In genomic region chr10:83354333-83354719, GRCm38 (mm10) we compare ENCODE assay signal across 8 mouse cellular contexts. TPM values are rescaled to one million over a fixed set of nuclear protein-coding genes. Genes with fewer than 3 reads are reported as not detected.
DNase-seq lines count a peak whose midpoint lies in the region; ATAC-seq lines count a peak whose summit lies in the region.

No protein-coding gene starts in this region.

- no peak overlapping the region for H3K4me3 ChIP-seq in liver, embryonic 16.5 days (ENCODE audit: low read depth, low read length)
- no peak overlapping the region for H3K4me3 ChIP-seq in liver, embryonic 12.5 days
- no peak overlapping the region for H3K4me3 ChIP-seq in heart, embryonic 11.5 days (ENCODE audit: low read depth, low read length)

- H3K4me1 ChIP-seq in liver, embryonic 16.5 days (ENCODE audit: control insufficient read depth, low read depth, low read length), result peaks cover 6% of the 10 kb centered on the region
- H3K4me1 ChIP-seq in liver, embryonic 12.5 days, result peaks cover 14% of the 10 kb centered on the region
- peaks cover 6% of the 10 kb centered on the region for H3K4me1 ChIP-seq in heart, embryonic 11.5 days (ENCODE audit: control insufficient read depth, insufficient read depth, low read length)

- H3K9me3 ChIP-seq in liver, embryonic 16.5 days (replicated peaks; ENCODE audit: control insufficient read depth, low read length), result no peaks in the 10 kb centered on the region
- no peaks in the 10 kb centered on the region for H3K9me3 ChIP-seq in liver, embryonic 12.5 days (replicated peaks)
- no peaks in the 10 kb centered on the region for H3K9me3 ChIP-seq in heart, embryonic 11.5 days (replicated peaks; ENCODE audit: control insufficient read depth, low read length)

- H3K27me3 ChIP-seq in liver, embryonic 16.5 days (ENCODE audit: control insufficient read depth, insufficient read depth, low read depth, low read length), result no peaks in the 10 kb centered on the region
- H3K27me3 ChIP-seq in liver, embryonic 12.5 days (replicated peaks), result peaks cover 11% of the 10 kb centered on the region; the same call in 1 of the 2 replicates
- no peaks in the 10 kb centered on the region for H3K27me3 ChIP-seq in heart, embryonic 11.5 days (ENCODE audit: control insufficient read depth, insufficient read depth, low read length)

- H3K27ac ChIP-seq in liver, embryonic 16.5 days (ENCODE audit: low read length), result no peak overlapping the region
- H3K27ac ChIP-seq in liver, embryonic 12.5 days, result no peak overlapping the region
- H3K27ac ChIP-seq in heart, embryonic 11.5 days (ENCODE audit: low read depth, low read length), result peak overlapping the region; percentile 50; the same call in 1 of the 2 replicates

- no peak overlapping the region for H3K9ac ChIP-seq in liver, embryonic 16.5 days (ENCODE audit: low read depth, low read length)
- no peak overlapping the region for H3K9ac ChIP-seq in liver, embryonic 12.5 days
- no peak overlapping the region for H3K9ac ChIP-seq in heart, embryonic 11.5 days (ENCODE audit: low read depth, low read length)

- 54% methylated on average over 8 of the region's 8 CpGs for WGBS in liver, embryonic 16.5 days (ENCODE audit: insufficient replicate concordance)
- 62% methylated on average over 8 of the region's 8 CpGs for WGBS in liver, embryonic 12.5 days (ENCODE audit: insufficient replicate concordance)
- WGBS in heart, embryonic 11.5 days (ENCODE audit: insufficient replicate concordance), result 63% methylated on average over 8 of the region's 8 CpGs

- peak overlapping the region; percentile 2; the same call in 1 of the 2 replicates for H3K4me2 ChIP-seq in liver, embryonic 16.5 days (ENCODE audit: low read depth, low read length)
- no peak overlapping the region for H3K4me2 ChIP-seq in liver, embryonic 12.5 days
- H3K4me2 ChIP-seq in heart, embryonic 11.5 days, result peak overlapping the region; percentile 31; the same call in 1 of the 2 replicates

- H3K36me3 ChIP-seq in liver, embryonic 16.5 days (ENCODE audit: control insufficient read depth, insufficient read depth), result no peaks in the 10 kb centered on the region
- H3K36me3 ChIP-seq in liver, embryonic 12.5 days, result no peaks in the 10 kb centered on the region
- no peaks in the 10 kb centered on the region for H3K36me3 ChIP-seq in heart, embryonic 11.5 days (ENCODE audit: control insufficient read depth, insufficient read depth, low read length)

- no peak for ATAC-seq in liver, embryonic 16.5 days (ENCODE audit: low read depth)
- ATAC-seq in liver, embryonic 12.5 days, result no peak
- no peak for ATAC-seq in heart, embryonic 11.5 days (replicated peaks; ENCODE audit: insufficient number of reproducible peaks, low FRiP score, low TSS enrichment)

- DNase-seq in cerebellum, adult 8-10 months, result peak; percentile 29
- DNase-seq in cerebellum, adult 11-12 months, result no peak
- peak; percentile 17 for DNase-seq in mesoderm, embryonic 11.5 days (ENCODE audit: low read depth, low spot score)
- no peak for DNase-seq in urinary bladder, postnatal 25 days (ENCODE audit: low spot score)
- no peak for DNase-seq in ovary, postnatal 10 days (ENCODE audit: low spot score)

RNA-seq across cellular contexts. Expression of gene D10Wsu102e, which starts 5.7 kb away (rescaled TPM):
- 0.19 and 0.20 TPM in 2 replicates for polyA plus RNA-seq in liver, embryonic 16.5 days (2015; fragmentation: Nextera tagmentation; extraction: Ambion mirVana)
- 0.43 and 0.45 TPM in 2 replicates for polyA plus RNA-seq in liver, embryonic 12.5 days (2016; fragmentation: Nextera tagmentation; extraction: Ambion mirVana)
- 0.52 and 0.53 TPM in 2 replicates for polyA plus RNA-seq in heart, embryonic 11.5 days (2014; fragmentation: Nextera tagmentation; extraction: Ambion mirVana)

RNA-seq across cellular contexts. Expression of gene Slc41a2, which starts 16.6 kb away (rescaled TPM):
- polyA plus RNA-seq in liver, embryonic 16.5 days (2015; fragmentation: Nextera tagmentation; extraction: Ambion mirVana), result 0.15 TPM in 1 of 2 replicates, not detected in the other
- polyA plus RNA-seq in liver, embryonic 12.5 days (2016; fragmentation: Nextera tagmentation; extraction: Ambion mirVana), result 0.11 and 0.13 TPM in 2 replicates
- 0.33 and 0.65 TPM in 2 replicates for polyA plus RNA-seq in heart, embryonic 11.5 days (2014; fragmentation: Nextera tagmentation; extraction: Ambion mirVana)

Comparison
In these comparisons a context has a peak if more than half of its experiments do, and no peak if none do; other contexts are left out.
1. DNase-seq: peak in cerebellum, adult 8-10 months (single experiment) and mesoderm, embryonic 11.5 days (single experiment); none in cerebellum, adult 11-12 months (single experiment), urinary bladder, postnatal 25 days (single experiment) and ovary, postnatal 10 days (single experiment).